Mouse (Mus musculus) forebrain, embryonic 14.5 days (tissue): ENCODE results near the gene Tsc22d4. TPM values are rescaled to one million over a fixed set of nuclear protein-coding genes. Genes with fewer than 3 reads are reported as not detected.
"Not testable (repeated sequence)": the region's sequence is repeated elsewhere in the genome, so short reads cannot be mapped to it uniquely, and the experiment has no call there.

Experiments used
- ATAC-seq: fragments of 200-750 bp; cut with Nextera tagmentation; 2 replicates; pipeline ENCODE4 v1.8.0; 2017; ENCODE audit warnings: mild to moderate bottlenecking, moderate library complexity
- DNase-seq: peaks from one replicate; pipeline ENCODE4 v3.0.0-alpha.2; 2015; ENCODE audit warnings: low spot score
- H3K27ac ChIP-seq: fragments of 300-500 bp; sonication (generic); 2 replicates; pipeline ENCODE4 v1.5.1; 2014; ENCODE audit warnings: low read depth, mild to moderate bottlenecking, control low read depth, low read length, moderate library complexity
- H3K27me3 ChIP-seq: fragments of 300-500 bp; sonication (generic); replicated peaks from 2 replicates; pipeline ENCODE4 v1.6.1; 2014; ENCODE audit warnings: low read length, control low read depth, mixed read lengths; ENCODE audit not compliant: control insufficient read depth, insufficient read depth
- H3K36me3 ChIP-seq: fragments of 300-500 bp; sonication (generic); 2 replicates; pipeline ENCODE4 v1.6.1; 2014; ENCODE audit warnings: low read length, control low read depth; ENCODE audit not compliant: control insufficient read depth, insufficient read depth
- H3K4me1 ChIP-seq: fragments of 300-500 bp; sonication (generic); 2 replicates; pipeline ENCODE4 v1.6.1; 2014; ENCODE audit warnings: antibody characterized with exemption, low read length, control low read depth; ENCODE audit not compliant: control insufficient read depth, insufficient read depth
- H3K4me2 ChIP-seq: fragments of 300-500 bp; sonication (generic); 2 replicates; pipeline ENCODE4 v1.6.1; 2014; ENCODE audit warnings: mild to moderate bottlenecking, control low read depth, low read length
- H3K4me3 ChIP-seq: fragments of 300-500 bp; sonication (generic); 2 replicates; pipeline ENCODE4 v1.5.1; 2014; ENCODE audit warnings: low read depth, low read length, control low read depth
- H3K9ac ChIP-seq: fragments of 300-500 bp; sonication (generic); 2 replicates; pipeline ENCODE4 v1.6.1; 2014; ENCODE audit warnings: mild to moderate bottlenecking, low read length, control low read depth, moderate library complexity
- H3K9me3 ChIP-seq: fragments of 300-500 bp; sonication (generic); replicated peaks from 2 replicates; pipeline ENCODE4 v1.6.1; 2016; ENCODE audit warnings: low read length, control low read depth, mixed read lengths; ENCODE audit not compliant: control insufficient read depth
- WGBS: fragments of 180-500 bp; shearing (Covaris S2); extraction: QIAGEN DNeasy Blood & Tissue Kit; methylation state at CpG from one replicate; pipeline ENCODE4 v1.1.7; 2014; 5-methylcytosine and 5-hydroxymethylcytosine counted together
- polyA plus RNA-seq: library from polyadenylated mRNA; unstranded; fragments of >200 nt; fragmentation: Nextera tagmentation; extraction: Ambion mirVana; gene quantifications from 2 replicates; pipeline ENCODE4 v1.2.1, GENCODE M21; 2014

Gene Tsc22d4
- polyA plus RNA-seq, 1 experiment from 2014 or later, result 52.3 TPM

GRCm38 (mm10) chr5:137718020-137718790 lies 27.3 kb upstream of the Tsc22d4 start:
- Histone ChIP-seq H3K36me3 (no peaks in the 10 kb centered on the region), H3K4me2 (no peak overlapping the region), H3K4me1 (no peaks in the 10 kb centered on the region), H3K9me3 (no peaks in the 10 kb centered on the region), H3K27me3 (no peaks in the 10 kb centered on the region), H3K4me3 (no peak overlapping the region), H3K27ac (no peak overlapping the region), H3K9ac (no peak overlapping the region)
- DNase-seq, result no peak
- ATAC-seq, result no peak
- 67% methylated on average over 8 of the region's 8 CpGs for WGBS

DNA sequence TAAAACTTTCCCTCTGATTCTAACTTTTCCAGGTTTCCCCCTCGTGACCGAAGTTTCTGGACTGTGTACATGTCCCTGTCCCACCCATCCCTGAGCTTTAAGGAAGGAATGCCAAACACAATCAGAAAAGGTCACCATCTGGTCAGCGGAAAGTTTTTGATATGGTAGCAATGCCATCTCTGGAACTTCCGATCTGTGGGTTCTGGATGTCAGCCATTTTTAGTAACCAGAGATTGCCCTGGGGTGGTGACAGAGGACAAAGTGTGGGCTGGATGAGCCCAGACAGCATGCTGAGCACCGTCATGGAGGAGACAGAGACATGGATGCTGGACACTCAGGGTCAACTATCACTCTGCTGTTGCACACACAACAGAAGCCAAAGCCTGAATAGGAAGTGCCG lies 26.4 kb upstream of the Tsc22d4 start:
- H3K9me3 ChIP-seq, result no peaks in the 10 kb centered on the region
- no peak overlapping the region for H3K27ac ChIP-seq
- WGBS, result 88% methylated on average over 6 of the region's 6 CpGs
- ATAC-seq (no peak), DNase-seq (no peak)
- no peak overlapping the region for H3K4me2 ChIP-seq
- H3K9ac ChIP-seq, result no peak overlapping the region
- H3K36me3 ChIP-seq, result no peaks in the 10 kb centered on the region
- H3K27me3 ChIP-seq, result no peaks in the 10 kb centered on the region
- no peaks in the 10 kb centered on the region for H3K4me1 ChIP-seq
- H3K4me3 ChIP-seq, result no peak overlapping the region

GRCm38 (mm10) chr5:137720558-137721164 lies 24.9 kb upstream of the Tsc22d4 start:
- H3K9me3 ChIP-seq, H3K9ac ChIP-seq, DNase-seq, ATAC-seq, H3K4me3 ChIP-seq, H3K27me3 ChIP-seq, H3K27ac ChIP-seq, H3K4me1 ChIP-seq, H3K36me3 ChIP-seq: not testable (repeated sequence)
- H3K4me2 ChIP-seq, result 0 out of 2 replicates have a peak overlapping the region, but pooled peaks have one; percentile 21
- 34% methylated on average over 10 of the region's 16 CpGs for WGBS

GRCm38 (mm10) chr5:137723840-137724239 lies 21.7 kb upstream of the Tsc22d4 start:
- no peak overlapping the region for H3K27ac ChIP-seq
- no peak overlapping the region for H3K4me3 ChIP-seq

DNA sequence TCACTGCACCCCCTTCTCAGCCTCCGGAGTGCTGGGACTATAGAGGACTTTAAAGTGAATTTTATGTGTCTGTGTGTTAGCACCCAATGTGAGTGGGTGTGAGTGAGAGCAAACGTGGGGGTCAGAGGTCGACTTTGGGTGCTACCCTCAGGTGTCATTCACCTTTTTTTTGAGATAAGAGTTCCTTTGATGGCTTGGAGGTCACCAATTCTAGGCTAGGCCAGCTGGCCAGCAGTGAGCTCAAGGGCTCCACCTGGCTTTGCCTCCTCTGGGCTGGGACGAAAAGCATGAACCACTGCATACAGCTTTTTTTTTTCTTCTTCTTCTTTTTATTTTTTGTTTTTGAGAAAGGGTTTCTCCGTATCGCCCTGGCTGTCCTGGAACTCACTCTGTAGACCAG lies 18.8 kb upstream of the Tsc22d4 start:
- no peak overlapping the region for H3K9ac ChIP-seq
- no peak overlapping the region for H3K4me3 ChIP-seq
- H3K4me1 ChIP-seq, result peaks cover 6% of the 10 kb centered on the region; the same call in 1 of the 2 replicates
- WGBS, result 73% methylated on average over 6 of the region's 6 CpGs
- no peaks in the 10 kb centered on the region for H3K27me3 ChIP-seq
- peaks cover 21% of the 10 kb centered on the region for H3K36me3 ChIP-seq
- H3K27ac ChIP-seq, result no peak overlapping the region
- H3K9me3 ChIP-seq, result no peaks in the 10 kb centered on the region
- H3K4me2 ChIP-seq, result no peak overlapping the region
- ATAC-seq (no peak), DNase-seq (no peak)

More at GRCm38 (mm10) chr5:137723840-137724239, 21.7 kb upstream of the Tsc22d4 start:
- Histone ChIP-seq H3K4me1 (no peaks in the 10 kb centered on the region), H3K36me3 (no peaks in the 10 kb centered on the region), H3K9ac (no peak overlapping the region), H3K27me3 (no peaks in the 10 kb centered on the region), H3K9me3 (no peaks in the 10 kb centered on the region), H3K4me2 (no peak overlapping the region)
- WGBS, result 91% methylated on average over 5 of the region's 5 CpGs
- ATAC-seq, result no peak
- DNase-seq, result no peak

- Histone ChIP-seq H3K4me1 (peaks cover 48% of the 10 kb centered on the region), H3K36me3 (peaks cover 74% of the 10 kb centered on the region)
These were observed 11.8 kb upstream of the Tsc22d4 start for GRCm38 (mm10) chr5:137733638-137734288.

GRCm38 (mm10) chr5:137734289-137735061 lies 11.1 kb upstream of the Tsc22d4 start:
- 27% methylated on average over 6 of the region's 6 CpGs for WGBS
- Histone ChIP-seq H3K4me1 (peaks cover 55% of the 10 kb centered on the region), H3K4me2 (peak overlapping the region; percentile 56), H3K27ac (peak overlapping the region; percentile 97), H3K4me3 (peak overlapping the region; percentile 26), H3K9me3 (no peaks in the 10 kb centered on the region), H3K27me3 (no peaks in the 10 kb centered on the region), H3K36me3 (peaks cover 71% of the 10 kb centered on the region), H3K9ac (peak overlapping the region; percentile 57)
- ATAC-seq, result peak; percentile 98
- DNase-seq, result peak; percentile 99

More at GRCm38 (mm10) chr5:137733638-137734288, 11.8 kb upstream of the Tsc22d4 start:
- Histone ChIP-seq H3K9ac (peak overlapping the region; percentile 57), H3K4me3 (peak overlapping the region; percentile 26), H3K27ac (peak overlapping the region; percentile 97), H3K27me3 (no peaks in the 10 kb centered on the region), H3K4me2 (peak overlapping the region; percentile 56), H3K9me3 (no peaks in the 10 kb centered on the region)
- ATAC-seq, result peak; percentile 67
- WGBS, result 12% methylated on average over 12 of the region's 12 CpGs
- DNase-seq, result peak; percentile 82

- DNase-seq (peak; percentile 68), ATAC-seq (no peak)
- no peaks in the 10 kb centered on the region for H3K9me3 ChIP-seq
- peak overlapping the region; percentile 85; the same call in 1 of the 2 replicates for H3K9ac ChIP-seq
- no peaks in the 10 kb centered on the region for H3K27me3 ChIP-seq
- no peak overlapping the region for H3K4me3 ChIP-seq
- peak overlapping the region; percentile 89 for H3K4me2 ChIP-seq
- peaks cover 46% of the 10 kb centered on the region for H3K36me3 ChIP-seq
- 81% methylated on average over 6 of the region's 6 CpGs for WGBS
- H3K4me1 ChIP-seq, result peaks cover 61% of the 10 kb centered on the region
- H3K27ac ChIP-seq, result peak overlapping the region; percentile 48; the same call in 1 of the 2 replicates
These were observed 8.1 kb upstream of the Tsc22d4 start for GRCm38 (mm10) chr5:137737400-137737940.
